ENCODE assay signal across 26 mouse cellular contexts in genomic region chr15:95735746-95736145, GRCm38 (mm10).
"Had no signal": no experiment of that assay in that cellular context is flagged by ENCODE, and none has a peak within 500 bp of the region (broad histone marks: within the 10 kb centered on the region; RNA-seq: fewer than 3 reads in every experiment).

No protein-coding gene starts in this region.

- DNase-seq: gastrocnemius, postnatal 14 days; gastrocnemius, postnatal 36 days; heart, adult 11 months; heart, adult 2 months; heart, postnatal 14 days; heart, postnatal 36 days; kidney, adult 18-20 months; kidney, adult 8-10 months; kidney, postnatal 14 days; kidney, postnatal 36 days; layer of hippocampus, adult 9-11 months; layer of hippocampus, postnatal 36 days; left cerebral cortex, postnatal 4 days had no signal

- ATAC-seq: hindbrain, embryonic 16.5 days; inflammation-experienced regulatory T-cells, adult 6 months; intestine, embryonic 15.5 days; intestine, postnatal 0 days had no signal

- H3K27me3 ChIP-seq: heart, embryonic 13.5 days; heart, embryonic 15.5 days; hindbrain, embryonic 12.5 days; intestine, embryonic 15.5 days; kidney, embryonic 15.5 days; limb, embryonic 13.5 days; limb, embryonic 15.5 days had no signal

- H3K36me3 ChIP-seq: heart, embryonic 13.5 days; heart, embryonic 15.5 days; hindbrain, embryonic 12.5 days; intestine, embryonic 15.5 days; kidney, embryonic 15.5 days; limb, embryonic 13.5 days; limb, embryonic 15.5 days had no signal

- H3K4me2 ChIP-seq: heart, embryonic 11.5 days; heart, embryonic 13.5 days; heart, embryonic 15.5 days; hindbrain, embryonic 12.5 days; hindbrain, embryonic 14.5 days; intestine, embryonic 15.5 days; kidney, embryonic 15.5 days; limb, embryonic 13.5 days; limb, embryonic 15.5 days had no signal

- H3K9ac ChIP-seq: heart, embryonic 13.5 days; heart, embryonic 15.5 days; hindbrain, embryonic 12.5 days; hindbrain, embryonic 14.5 days; intestine, embryonic 15.5 days; kidney, embryonic 15.5 days; limb, embryonic 13.5 days; limb, embryonic 15.5 days had no signal

- H3K9me3 ChIP-seq: heart, embryonic 13.5 days; heart, embryonic 15.5 days; hindbrain, embryonic 12.5 days; intestine, embryonic 15.5 days; kidney, embryonic 15.5 days; limb, embryonic 13.5 days; limb, embryonic 15.5 days had no signal

- H3K4me1 ChIP-seq: heart, embryonic 13.5 days; heart, embryonic 15.5 days; hindbrain, embryonic 12.5 days; intestine, embryonic 15.5 days; kidney, embryonic 15.5 days; limb, embryonic 13.5 days; limb, embryonic 15.5 days had no signal

- H3K27ac ChIP-seq: heart, adult 2 months; heart, embryonic 13.5 days; heart, embryonic 15.5 days; hindbrain, embryonic 12.5 days; hindbrain, embryonic 14.5 days; intestine, embryonic 15.5 days; kidney, embryonic 15.5 days; kidney, postnatal 0 days; limb, embryonic 13.5 days; limb, embryonic 15.5 days had no signal

- H3K4me3 ChIP-seq: heart, adult 2 months; heart, embryonic 13.5 days; heart, embryonic 15.5 days; hindbrain, embryonic 12.5 days; intestine, embryonic 15.5 days; kidney, embryonic 15.5 days; limb, embryonic 13.5 days; limb, embryonic 15.5 days had no signal
